Mouse (Mus musculus) embryonic fibroblast, embryonic 13.5 days (primary cell): ENCODE measurements around the gene Itgam. TPM values are rescaled to one million over a fixed set of nuclear protein-coding genes. Genes with fewer than 3 reads are reported as not detected.

ENCODE experiments used
- H3K27ac ChIP-seq: 2 replicates; pipeline ENCODE4 v1.5.1; 2012; ENCODE audit warnings: low read length, control low read depth, inconsistent platforms; ENCODE audit not compliant: insufficient read depth
- H3K4me1 ChIP-seq: 2 replicates; pipeline ENCODE4 v1.6.1; 2011; ENCODE audit warnings: low read length; ENCODE audit not compliant: control insufficient read depth, insufficient read depth
- H3K4me3 ChIP-seq: 2 replicates; pipeline ENCODE4 v1.5.1; 2011; ENCODE audit warnings: mild to moderate bottlenecking, control low read depth, low read length; ENCODE audit not compliant: insufficient read depth
- CTCF ChIP-seq: IDR thresholded peaks from 2 replicates; pipeline ENCODE4 v1.5.1; 2011; ENCODE audit warnings: mild to moderate bottlenecking, control low read depth, low read length, moderate library complexity, borderline replicate concordance; ENCODE audit not compliant: insufficient read depth
- POLR2A ChIP-seq: IDR thresholded peaks from 2 replicates; pipeline ENCODE4 v1.6.1; 2011; ENCODE audit warnings: low read depth, mild to moderate bottlenecking, control low read depth, low read length, moderate library complexity
- polyA plus RNA-seq: library from polyadenylated mRNA; stranded (reverse); fragments of >200 nt; gene quantifications from 2 replicates; pipeline ENCODE4 v1.2.4, GENCODE M21; 2011; ENCODE audit warnings: low read depth; ENCODE audit not compliant: missing spikeins, insufficient read length

The Itgam gene
- polyA plus RNA-seq, 1 experiment: 1.8 TPM

- H3K4me3 ChIP-seq: no peak overlapping the region
- TF ChIP-seq POLR2A (no peak), CTCF (no peak)
These were observed 101.6 kb downstream of the Itgam start for GRCm38 (mm10) chr7:128164001-128164400.

GRCm38 (mm10) chr7:128166391-128166790 is 104.0 kb downstream of the Itgam start:
- no peaks in the 10 kb centered on the region for H3K4me1 ChIP-seq
- H3K4me3 ChIP-seq: no peak overlapping the region
- TF ChIP-seq POLR2A (no peak), CTCF (no peak)
- no peak overlapping the region for H3K27ac ChIP-seq

More at GRCm38 (mm10) chr7:128164001-128164400, 101.6 kb downstream of the Itgam start:
- Histone ChIP-seq H3K4me1 (no peaks in the 10 kb centered on the region), H3K27ac (no peak overlapping the region)

Other genes with a start within 250 kb of the Itgam start
- 70.3 and 90.0 TPM in 2 replicates for gene Stx4a, start 238.3 kb upstream of the Itgam start, polyA plus RNA-seq
- 1.8 and 4.4 TPM in 2 replicates for gene Stx1b, start 238.1 kb upstream of the Itgam start, polyA plus RNA-seq
- gene Zfp646, start 186.4 kb upstream of the Itgam start, polyA plus RNA-seq: 18.4 and 20.1 TPM in 2 replicates
- gene Zfp668, start 185.8 kb upstream of the Itgam start, polyA plus RNA-seq: 8.9 and 15.6 TPM in 2 replicates
- 0.65 and 0.77 TPM in 2 replicates for gene Prss53, start 171.7 kb upstream of the Itgam start, polyA plus RNA-seq
- gene Gm21974, start 167.2 kb upstream of the Itgam start, polyA plus RNA-seq: not detected in 2 replicates
- gene Vkorc1, start 167.0 kb upstream of the Itgam start, polyA plus RNA-seq: 107 and 146 TPM in 2 replicates
- gene Bckdk, start 158.6 kb upstream of the Itgam start, polyA plus RNA-seq: 57.3 and 63.5 TPM in 2 replicates
- 19.8 and 24.5 TPM in 2 replicates for gene Kat8, start 150.1 kb upstream of the Itgam start, polyA plus RNA-seq
- not detected in 2 replicates for gene Prss8, start 132.5 kb upstream of the Itgam start, polyA plus RNA-seq
- gene Prss36, start 115.9 kb upstream of the Itgam start, polyA plus RNA-seq: 6.8 and 7.1 TPM in 2 replicates
- gene Fus, start 95.2 kb upstream of the Itgam start, polyA plus RNA-seq: 861 and 978 TPM in 2 replicates
- 1.0 and 1.5 TPM in 2 replicates for gene Pycard, start 68.8 kb upstream of the Itgam start, polyA plus RNA-seq
- not detected in 2 replicates for gene Trim72, start 58.7 kb upstream of the Itgam start, polyA plus RNA-seq
- 0.11 TPM in 1 of 2 replicates, not detected in the other for gene Gm49368, start within 50 bp of the Itgam start, polyA plus RNA-seq
- not detected in 2 replicates for gene Itgax, start 66.9 kb downstream of the Itgam start, polyA plus RNA-seq
- gene Itgad, start 91.7 kb downstream of the Itgam start, polyA plus RNA-seq: 0.53 TPM in 1 of 2 replicates, not detected in the other
- gene Cox6a2, start 143.7 kb downstream of the Itgam start, polyA plus RNA-seq: 2.7 and 5.2 TPM in 2 replicates
- 9.0 and 11.1 TPM in 2 replicates for gene Armc5, start 174.7 kb downstream of the Itgam start, polyA plus RNA-seq
- gene 9130023H24Rik, start 175.4 kb downstream of the Itgam start, polyA plus RNA-seq: 9.1 and 9.8 TPM in 2 replicates
- gene Tgfb1i1, start 184.2 kb downstream of the Itgam start, polyA plus RNA-seq: 200 and 221 TPM in 2 replicates
- not detected in 2 replicates for gene Slc5a2, start 203.0 kb downstream of the Itgam start, polyA plus RNA-seq
- gene BC017158, start 235.5 kb downstream of the Itgam start, polyA plus RNA-seq: 17.9 and 21.1 TPM in 2 replicates